Mouse (Mus musculus): ENCODE results near the gene Ubl5.

Ubl5 gene

DNA sequence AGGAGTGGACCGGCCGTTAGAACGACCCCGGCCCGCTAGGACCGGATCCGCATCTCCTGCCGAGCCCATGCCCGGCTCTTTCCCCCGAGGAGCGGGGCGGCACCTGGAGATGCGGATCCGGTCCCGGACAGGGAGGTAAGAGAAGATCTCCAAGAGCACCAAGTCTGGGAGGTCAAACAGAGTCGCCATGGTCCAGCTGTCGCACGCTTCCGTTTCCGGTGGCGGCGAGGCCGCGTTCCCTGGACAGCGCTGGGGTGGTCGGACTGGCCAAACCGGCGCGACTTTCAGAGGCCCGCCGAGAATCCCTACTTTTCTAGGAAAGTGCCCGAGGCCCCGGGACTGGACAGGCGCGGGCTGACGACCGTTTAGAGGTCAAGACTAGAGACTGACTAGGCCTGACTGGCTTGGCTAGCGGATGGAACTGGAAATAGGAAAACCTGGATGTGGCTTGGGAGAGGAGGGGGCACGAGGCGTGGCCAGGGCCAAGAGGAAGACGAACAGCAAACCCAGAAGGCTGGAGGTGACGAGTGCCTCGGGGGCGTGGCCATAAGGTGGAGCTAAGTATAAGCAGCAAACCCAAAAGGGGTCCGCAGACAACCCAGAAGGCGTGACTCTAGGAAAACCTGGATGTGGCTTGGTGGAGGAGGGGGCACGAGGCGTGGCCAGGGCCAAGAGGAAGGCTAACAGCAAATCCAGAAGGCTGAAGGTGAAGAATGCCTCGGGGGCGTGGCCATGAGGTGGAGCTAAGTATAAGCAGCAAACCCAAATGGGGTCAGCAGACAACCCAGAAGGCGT lies at the start of gene Ubl5:
TSS of gene Ubl5 (plus strand) at position 778 of the 795 bp plus-strand sequence.
- DNase-seq (ENCODE audit: low read depth, low spot score) = peak; percentile 99

DNA sequence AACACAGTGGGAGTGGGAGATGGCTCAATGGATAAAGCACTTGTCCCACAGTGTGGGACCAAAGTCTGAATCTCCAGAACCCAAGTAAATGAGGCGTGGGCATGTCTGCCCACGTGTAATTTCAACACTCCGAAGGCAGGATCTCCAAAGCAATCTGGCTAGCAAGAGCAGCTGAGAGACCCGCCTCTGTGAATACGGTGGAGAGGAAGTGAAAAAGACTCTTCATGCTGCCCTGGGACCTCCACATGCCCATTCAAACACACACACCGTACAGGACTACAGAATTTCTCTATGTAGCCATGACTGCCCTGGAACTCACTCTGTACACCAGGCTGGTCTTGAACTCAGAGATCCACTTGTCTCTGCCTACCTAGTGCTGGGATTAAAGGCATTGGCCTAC lies 41.4 kb upstream of the Ubl5 start:
- DNase-seq (ENCODE audit: low read depth, low spot score) = no peak

DNA sequence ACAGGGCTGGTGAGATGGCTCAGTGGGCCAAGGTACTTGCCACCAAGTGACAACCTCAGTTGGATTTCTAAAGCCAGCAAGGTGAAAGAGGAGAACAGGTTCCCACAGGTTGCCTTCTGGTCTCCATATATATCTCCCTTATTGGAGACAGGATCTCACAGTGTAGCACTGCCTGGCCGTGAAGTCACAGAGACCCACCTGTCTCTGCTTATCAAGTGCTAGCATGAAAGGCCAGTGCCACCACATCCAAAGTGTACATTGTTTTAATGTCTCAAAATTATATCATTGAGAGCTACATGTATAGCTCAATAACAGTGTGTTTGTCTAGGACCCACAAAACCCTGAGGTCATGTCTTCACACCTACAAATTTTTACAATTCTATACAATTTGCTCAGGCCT lies 36.4 kb upstream of the Ubl5 start:
- no peak for DNase-seq (ENCODE audit: low read depth, low spot score)

DNA sequence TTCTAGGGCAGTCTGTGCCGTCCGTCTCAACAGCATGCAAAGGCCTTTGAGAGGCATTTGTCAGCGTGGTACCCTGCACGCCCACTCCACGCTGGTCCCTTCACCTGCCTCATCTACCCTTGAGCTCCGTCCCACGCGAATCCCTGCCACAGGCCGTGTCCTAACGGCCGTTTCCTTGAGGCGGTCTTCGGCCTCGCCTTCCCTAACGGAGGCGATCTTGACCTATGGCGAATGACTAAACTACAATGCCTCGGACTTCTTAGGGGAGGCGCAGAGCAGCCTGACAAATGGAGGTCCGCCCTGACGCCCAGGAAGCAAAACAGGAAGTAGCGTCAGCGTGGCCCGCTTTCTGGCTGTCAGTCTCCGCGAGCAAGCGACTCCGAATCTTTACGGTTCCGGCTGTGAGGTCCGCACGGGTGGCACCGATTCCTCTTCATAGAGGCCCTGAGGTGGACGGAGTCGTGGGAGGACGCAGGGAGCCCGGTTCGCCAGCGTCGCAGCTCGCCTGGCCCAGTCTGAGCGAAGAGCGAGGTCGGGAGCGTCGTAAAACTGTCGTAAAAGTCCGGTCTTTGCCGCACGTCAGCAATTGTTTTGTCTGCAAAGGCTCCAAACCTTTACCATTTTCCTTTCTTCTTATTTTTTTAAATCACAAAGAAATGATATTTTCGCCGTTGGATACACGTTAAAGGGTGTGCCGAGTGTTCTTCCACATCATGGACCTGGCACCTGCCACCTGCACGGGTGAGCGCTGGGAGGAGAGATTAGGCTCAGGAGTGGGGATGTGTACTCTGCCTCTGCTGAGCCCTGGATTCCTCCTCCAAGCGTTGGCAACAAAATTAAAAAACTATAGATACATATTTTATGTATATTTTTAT lies 35.3 kb upstream of the Ubl5 start:
- DNase-seq (ENCODE audit: low read depth, low spot score) = peak; percentile 96

DNA sequence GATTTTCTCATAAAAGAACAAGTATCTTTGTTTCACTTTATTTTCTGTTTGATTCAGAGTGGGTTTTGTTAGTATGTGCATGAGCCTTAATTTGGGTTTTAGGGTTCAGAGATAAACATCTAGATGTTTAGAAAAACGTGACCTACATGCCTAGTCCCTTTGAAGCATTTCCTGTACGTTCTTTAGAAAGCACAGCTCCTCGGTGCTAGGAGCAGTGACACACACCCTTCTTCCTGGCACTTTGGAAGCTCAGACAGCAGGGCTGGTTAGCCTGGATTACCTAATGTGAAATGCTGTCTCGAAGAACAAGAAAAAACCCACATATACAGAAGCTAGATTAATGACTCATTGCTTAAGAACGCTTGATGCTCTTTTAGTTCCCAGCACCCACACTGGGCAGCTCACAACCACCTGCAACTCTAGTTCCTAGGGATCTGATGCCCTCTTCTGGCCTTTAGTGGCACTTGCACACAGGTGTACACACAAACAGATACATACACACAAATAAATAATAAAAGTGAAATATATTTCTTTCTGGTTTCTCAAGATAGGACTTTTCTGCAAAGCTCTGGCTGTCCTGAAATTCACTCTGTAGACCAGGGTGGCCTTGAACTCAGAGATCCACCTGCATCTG lies 32.7 kb upstream of the Ubl5 start:
- peak; percentile 32 for DNase-seq (ENCODE audit: low read depth, low spot score)

DNA sequence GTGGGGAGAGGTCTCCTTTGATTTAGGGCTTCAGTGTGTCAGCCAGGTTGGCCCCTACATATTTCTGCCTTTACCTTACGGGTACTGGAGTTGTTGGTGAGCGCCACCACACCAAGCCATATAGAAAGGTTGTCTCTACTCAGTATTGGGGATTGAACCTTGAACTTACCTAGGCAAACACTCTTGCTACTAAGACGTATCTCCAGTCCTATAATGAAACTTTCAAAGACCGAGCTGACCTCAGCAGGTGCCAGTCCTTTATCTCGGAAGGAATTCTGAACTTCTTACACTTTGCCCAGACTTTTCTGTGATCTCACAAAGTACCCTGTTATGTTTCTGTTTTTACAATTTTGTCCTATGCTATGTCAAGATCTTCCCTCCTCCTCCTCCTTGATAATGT lies 30.7 kb upstream of the Ubl5 start:
- no peak for DNase-seq (ENCODE audit: low read depth, low spot score)

DNA sequence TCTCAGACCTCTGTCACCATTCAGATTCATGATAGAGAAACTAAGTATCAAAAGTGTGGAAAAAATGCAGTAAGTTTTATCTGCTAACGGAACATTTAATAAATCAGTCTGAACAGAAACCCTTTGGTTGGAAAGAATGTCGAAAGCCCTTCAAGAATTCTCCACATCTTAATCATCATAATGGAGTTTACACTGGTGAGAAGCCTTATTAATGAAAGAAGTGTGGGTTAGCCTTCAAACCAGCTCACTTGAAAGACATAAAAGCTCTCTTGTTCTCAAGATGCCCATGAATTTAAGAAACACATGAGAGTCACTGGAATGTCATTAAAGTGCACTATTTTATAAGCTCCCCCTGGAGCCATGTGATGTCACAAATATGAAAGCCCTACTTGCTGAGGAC lies 26.0 kb upstream of the Ubl5 start:
- DNase-seq (ENCODE audit: low read depth, low spot score) = no peak

DNA sequence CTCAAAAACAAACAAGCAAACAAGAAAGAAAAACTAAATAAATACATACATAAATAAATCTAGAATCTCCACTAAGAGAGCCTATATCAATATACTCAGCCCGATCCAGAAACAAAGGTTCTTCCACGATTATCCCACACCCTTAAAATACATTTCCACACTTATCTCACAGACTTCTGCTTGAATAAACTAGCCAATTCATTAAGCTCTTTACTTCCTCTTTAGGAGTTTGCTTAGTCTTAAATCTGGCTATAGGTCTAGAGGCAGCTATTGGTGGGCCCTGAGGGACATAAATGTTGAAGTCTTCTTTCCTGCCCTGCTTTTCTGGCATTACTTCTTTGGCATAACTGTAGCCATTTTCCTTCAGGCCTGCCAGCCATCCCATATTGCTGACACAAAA lies 11.3 kb upstream of the Ubl5 start:
- DNase-seq (ENCODE audit: low read depth, low spot score) = no peak

DNA sequence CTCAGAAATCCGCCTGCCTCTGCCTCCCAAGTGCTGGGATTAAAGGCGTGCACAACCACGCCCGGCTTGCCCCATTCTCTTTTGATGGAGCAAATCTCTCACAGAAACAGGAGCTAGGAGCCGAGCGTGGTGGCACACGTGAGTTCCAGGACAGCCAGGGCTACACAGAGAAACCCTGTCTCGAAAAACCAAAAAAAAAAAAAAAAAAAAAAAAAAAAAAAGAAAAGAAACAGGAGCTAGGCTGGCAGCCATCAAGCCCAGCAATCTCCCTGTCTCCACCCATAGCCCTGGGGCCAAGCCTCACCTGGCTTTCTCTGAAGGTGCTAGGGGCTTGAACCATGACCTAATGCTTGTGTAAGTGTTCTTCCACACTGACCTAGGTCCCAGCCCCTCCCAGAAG lies 7.0 kb upstream of the Ubl5 start:
- DNase-seq (ENCODE audit: low read depth, low spot score) = peak; percentile 64

DNA sequence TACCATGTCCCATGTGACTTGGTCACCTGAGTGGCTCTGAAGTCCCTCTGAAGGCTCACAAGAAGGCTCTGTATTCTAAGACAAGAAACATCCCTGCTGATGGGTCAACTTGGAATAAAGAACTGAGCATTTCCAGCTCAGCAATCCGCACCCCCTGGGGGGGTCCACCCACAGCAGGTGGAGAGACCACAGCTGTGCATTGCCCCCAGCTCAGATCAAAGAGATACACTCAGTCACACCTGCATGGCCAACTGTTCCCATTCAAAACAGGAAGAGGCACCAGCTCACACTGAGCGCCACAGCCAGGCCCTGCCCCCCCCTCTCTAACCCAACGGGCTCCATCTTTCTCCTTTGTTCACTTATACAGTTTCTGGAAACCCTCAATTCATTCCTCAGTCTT lies 6.4 kb upstream of the Ubl5 start:
- DNase-seq (ENCODE audit: low read depth, low spot score) = peak; percentile 65

DNA sequence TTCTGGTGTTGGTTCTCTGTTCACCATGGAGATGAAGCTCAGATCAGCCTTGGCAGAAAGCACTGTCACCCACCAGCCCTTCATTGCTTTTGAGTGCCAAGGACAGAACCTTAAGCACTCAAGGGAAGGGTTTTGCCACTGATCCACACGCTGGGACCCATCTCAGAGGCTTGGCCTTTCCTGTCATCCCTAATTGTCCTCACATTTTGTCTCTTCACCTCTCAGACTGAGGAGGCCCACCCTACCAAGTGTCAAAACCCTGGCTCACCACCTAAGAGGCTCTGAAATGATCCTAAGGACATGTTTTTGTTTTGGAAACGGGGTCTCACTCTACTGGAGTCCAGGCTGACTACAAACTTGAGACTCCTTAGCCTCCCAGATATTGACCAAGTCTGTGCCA lies 5.9 kb upstream of the Ubl5 start:
- no peak for DNase-seq (ENCODE audit: low read depth, low spot score)

DNA sequence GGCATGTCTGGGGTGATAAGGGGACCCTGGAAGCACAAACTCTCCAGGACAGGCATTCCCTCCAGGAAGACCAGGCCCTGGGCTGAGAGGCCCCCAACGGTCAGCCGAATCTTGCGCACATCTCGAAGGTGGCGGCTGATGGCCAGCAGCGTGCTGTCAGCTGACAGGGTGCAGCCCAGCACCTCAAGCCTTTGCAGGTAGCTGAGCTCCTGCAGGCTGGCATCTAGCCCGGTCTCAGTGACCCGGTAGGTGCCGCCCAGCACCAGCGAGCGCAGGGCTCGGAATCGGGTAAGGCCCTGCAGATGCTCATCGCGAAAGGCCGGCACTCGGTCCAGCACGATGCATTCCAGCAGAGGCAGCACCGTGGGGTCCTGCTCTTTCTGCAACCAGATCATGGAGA lies 4.1 kb upstream of the Ubl5 start:
- no peak for DNase-seq (ENCODE audit: low read depth, low spot score)

DNA sequence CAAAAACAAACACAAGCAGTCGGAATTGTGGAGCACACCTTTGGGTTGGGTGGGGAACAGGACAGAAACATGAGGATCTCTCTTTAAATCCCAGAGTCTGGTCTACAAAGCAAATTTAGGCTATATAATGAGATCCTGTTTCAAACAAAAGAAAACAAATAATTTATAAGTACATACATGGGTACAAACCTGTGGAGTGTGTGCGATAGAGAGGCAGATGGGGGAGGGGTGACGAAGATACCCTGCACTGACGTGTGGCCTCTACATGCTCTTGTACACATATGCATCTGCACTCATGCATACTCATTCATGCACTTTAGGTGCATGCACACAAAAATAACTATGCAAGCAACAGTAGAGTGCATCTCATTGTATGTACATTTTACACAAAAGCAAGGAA lies 3.2 kb upstream of the Ubl5 start:
- no peak for DNase-seq (ENCODE audit: low read depth, low spot score)

DNA sequence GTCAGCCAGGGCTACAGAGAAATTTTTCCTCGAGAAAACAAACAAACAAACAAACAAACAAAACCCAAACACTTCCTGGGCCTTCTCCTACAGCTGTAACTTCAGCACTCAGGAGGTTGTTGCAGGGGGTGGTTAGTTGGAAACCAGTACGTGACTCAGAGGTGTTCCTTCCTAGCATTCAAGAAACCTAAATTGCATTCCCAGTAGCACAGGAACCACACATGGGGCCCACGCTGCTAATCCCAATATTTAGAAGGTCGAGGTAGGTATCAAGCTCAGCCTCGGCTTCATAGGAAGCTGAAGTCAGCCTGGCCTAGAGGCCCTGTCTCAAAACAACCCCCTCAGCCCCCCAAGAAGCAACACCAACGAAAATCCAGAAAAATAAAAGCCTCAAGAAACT lies 1.2 kb upstream of the Ubl5 start:
- no peak for DNase-seq (ENCODE audit: low read depth, low spot score)

DNA sequence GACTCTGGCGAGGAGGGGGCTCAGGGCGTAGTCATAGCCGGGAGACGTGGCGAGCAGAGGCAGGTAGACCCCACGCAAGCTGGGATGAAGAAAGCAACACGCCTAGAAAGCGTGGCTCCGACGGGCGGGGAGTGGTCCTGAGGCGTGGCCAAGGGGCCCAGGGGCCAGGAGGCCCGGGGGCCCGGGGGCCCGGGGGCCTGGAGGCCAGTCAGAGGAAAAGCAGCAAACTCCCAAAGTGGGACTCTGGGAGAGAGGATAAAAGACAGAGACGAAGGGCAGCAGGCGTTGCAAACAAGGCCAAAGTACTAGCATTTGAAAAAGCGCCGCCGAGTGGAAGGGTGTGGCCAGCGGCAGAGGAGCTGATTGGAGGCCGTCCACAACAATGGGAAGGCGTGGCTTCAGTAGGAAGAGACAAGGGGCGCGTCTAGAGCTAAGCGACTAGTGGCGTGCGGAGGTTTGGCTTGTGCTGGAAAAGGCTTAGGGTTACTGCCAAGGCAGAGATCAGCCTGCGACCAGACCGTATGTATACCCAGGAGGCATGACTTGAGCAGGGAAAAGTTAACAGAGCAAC lies 303 bp downstream of the Ubl5 start:
- peak; percentile 98 for DNase-seq (ENCODE audit: low read depth, low spot score)

DNA sequence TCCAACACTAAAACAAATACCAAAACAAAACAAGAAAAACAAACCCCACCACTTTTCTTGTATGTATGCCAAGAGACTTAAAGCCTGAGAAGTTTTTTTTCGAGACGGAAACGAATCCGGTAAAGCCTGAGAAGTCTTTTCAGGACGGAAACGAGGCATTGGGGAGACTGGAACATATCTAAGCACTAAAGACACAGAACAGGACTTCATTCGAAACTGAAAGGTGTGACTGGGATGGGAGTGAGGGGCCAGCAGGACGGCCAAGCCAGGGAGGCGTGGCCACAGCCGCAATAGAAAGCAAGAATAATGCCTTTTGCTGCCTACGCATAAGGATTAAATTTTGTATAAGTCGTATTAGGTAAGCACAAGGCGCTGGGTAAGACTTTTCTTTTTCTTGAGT lies 1.1 kb downstream of the Ubl5 start:
- DNase-seq (ENCODE audit: low read depth, low spot score) = no peak

DNA sequence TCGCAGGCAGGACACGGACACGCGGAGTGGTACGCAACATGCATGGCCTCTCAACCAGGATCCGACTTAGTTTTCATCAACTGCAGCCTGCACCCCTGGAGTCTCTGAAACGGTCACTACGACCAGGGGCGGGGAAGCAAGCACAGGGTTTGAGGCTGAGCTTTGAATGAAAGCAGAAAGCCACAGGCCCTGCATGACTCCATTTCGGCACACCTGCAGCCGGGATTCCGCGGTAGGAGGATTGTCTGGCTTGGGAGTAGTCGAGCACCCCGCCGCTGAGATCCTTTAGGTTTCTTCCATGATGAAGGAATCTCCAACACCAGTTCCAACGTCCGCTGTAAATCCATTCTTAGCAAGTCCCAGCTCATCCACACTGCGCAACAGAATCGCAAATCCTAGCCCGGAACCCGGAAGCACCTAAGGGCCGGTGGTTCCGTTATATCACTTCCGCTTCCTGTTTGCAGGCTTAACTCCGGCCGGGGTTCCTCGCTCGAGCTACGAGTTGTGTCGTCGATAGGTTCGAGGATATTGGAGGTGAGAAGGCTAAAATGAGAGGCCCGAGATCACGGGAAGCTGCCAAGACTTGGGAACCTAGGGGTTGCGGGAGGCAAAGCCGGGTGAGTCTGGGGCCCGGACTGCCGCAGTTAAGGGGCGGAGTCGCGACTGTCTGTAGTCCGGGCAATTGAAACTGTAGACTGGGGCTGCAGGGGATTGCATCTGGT lies 1.8 kb downstream of the Ubl5 start, which contains the start of gene Fbxl12:
TSS of gene Fbxl12 (minus strand) at position 408 of the 722 bp plus-strand sequence.
- peak; percentile 84 for DNase-seq (ENCODE audit: low read depth, low spot score)

DNA sequence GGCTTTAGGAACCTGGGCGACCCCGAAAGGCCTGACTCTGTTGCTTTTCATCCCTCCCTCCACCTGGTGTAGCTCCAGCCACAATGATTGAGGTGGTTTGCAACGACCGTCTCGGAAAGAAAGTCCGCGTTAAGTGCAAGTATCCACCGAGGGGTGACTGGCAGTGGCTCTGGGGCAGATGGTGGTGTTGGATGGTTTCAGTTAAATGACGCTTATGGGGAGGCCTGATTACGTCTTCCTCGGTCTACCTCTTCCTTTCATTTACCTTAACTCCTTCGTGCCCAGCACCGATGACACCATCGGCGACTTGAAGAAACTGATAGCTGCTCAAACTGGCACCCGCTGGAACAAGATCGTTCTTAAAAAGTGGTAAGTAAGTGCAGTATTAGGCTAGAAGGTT lies 2.4 kb downstream of the Ubl5 start:
- DNase-seq (ENCODE audit: low read depth, low spot score) = no peak

DNA sequence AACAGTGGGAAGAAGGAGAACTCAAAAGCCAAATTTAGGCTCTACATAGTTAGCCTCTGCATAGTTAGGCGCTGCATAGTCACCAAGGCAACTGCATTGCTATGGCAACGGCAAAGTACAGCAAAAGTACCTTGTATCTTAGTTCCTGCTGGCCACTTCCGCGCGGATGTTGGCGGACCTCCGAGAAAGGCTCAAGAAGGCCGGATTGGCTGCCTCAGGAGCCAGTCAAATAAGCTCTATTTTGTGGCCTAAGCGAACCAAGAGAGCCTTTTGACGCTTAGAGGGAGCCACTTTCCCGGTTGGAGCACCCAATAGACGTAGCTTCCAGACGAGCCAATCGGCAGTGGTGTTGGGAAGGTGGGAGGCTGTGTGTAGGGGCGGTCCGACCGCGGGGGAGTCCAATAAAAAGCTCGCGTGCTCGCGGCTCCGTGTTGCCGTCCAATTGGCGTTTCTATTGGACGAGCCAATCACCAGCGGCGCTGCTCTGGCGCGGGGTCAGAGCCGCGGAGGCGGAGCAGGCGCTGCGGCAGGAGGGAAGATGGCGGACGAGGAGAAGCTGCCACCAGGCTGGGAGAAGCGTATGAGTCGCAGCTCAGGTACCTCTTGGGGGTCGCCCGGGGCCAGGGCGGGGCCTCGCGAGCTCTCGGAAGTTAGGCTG lies 9.1 kb downstream of the Ubl5 start, which contains the start of gene Pin1:
TSS of gene Pin1 (plus strand) at position 494 of the 658 bp plus-strand sequence.
- peak; percentile 100 for DNase-seq (ENCODE audit: low read depth, low spot score)

DNA sequence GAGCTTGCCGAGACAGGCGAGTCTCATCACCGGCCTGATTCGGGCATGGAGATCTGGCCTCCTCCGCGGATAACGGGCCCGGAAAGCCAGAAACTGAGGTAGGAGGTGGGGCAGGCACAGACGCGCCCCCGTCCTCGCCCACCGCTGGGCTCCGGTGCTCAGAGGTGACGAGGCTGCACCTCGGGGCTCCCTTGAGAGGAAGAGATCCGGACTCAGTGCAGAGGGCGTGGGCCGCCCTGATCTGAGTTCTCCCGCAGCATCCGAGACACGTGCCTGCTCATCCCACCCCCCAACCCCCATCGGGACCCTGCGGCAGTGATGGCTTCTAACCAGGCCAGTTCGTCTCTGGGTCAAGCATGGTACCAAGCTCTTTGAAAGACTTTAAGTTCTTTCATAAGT lies 9.6 kb downstream of the Ubl5 start:
- no peak for DNase-seq (ENCODE audit: low read depth, low spot score)

DNA sequence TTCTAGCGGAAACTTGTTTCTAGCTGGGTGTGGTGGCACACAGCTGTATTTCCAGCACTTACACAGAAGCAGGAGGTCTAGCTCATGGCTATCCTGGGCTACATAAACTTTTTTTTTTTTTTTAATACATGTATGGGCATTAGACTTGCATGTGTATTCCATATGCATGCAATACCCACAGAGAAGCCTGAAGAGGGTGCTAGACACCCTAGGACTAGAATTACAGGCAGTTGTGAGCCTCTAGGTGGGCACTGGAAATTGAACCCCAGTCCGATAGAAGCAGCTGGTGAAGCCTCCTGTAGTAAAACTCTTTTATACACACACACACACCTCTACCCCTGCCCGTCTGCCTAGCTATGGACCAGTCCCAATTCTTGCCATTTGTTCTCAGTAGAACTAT lies 11.2 kb downstream of the Ubl5 start:
- no peak for DNase-seq (ENCODE audit: low read depth, low spot score)
